Mouse (Mus musculus) gastrocnemius, postnatal 10 days (tissue): ENCODE data around the gene Larp1b. TPM values are rescaled to one million over a fixed set of nuclear protein-coding genes. Genes with fewer than 3 reads are reported as not detected.

Experiments
- DNase-seq: peaks from one replicate; pipeline ENCODE4 v3.0.0; 2021; ENCODE audit warnings: mixed read lengths
- total RNA-seq, 2 experiments: library from RNA; stranded (reverse); gene quantifications; 2 replicates each; pipeline ENCODE4 v1.2.3; 2021

Larp1b gene
- total RNA-seq, 2 experiments from 2014 or later = 57.5 to 67.2 TPM

- DNase-seq = peak; percentile 98
These were observed 133.5 kb downstream of the Larp1b start, which contains the start of gene Pgrmc2 for GRCm38 (mm10) chr3:41082885-41083789. Gene Pgrmc2, minus strand, starts transcription at chr3:41083046.

GRCm38 (mm10) chr3:41083790-41084112 is 134.1 kb downstream of the Larp1b start:
- DNase-seq = no peak

GRCm38 (mm10) chr3:41084421-41084820 is 134.8 kb downstream of the Larp1b start:
- DNase-seq = no peak

- DNase-seq = no peak
These were observed 137.4 kb downstream of the Larp1b start for GRCm38 (mm10) chr3:41087071-41087470.

Other genes with a start within 250 kb of the Larp1b start
- gene Slc25a31, start 241.0 kb upstream of the Larp1b start, total RNA-seq = not detected
- 1 to 10 TPM; 7.3 to 9.0 TPM for gene Hspa4l, start 205.3 kb upstream of the Larp1b start, total RNA-seq
- gene Plk4, start 149.8 kb upstream of the Larp1b start, total RNA-seq = 10 to 100 TPM in 1 of 2 experiments, 1 to 10 TPM in 1; 4.3 to 15.4 TPM
- 10 to 100 TPM; 12.1 to 12.4 TPM for gene Mfsd8, start 102.9 kb upstream of the Larp1b start, total RNA-seq
- 10 to 100 TPM; 11.0 to 11.6 TPM for gene Abhd18, start 102.9 kb upstream of the Larp1b start, total RNA-seq
- gene 1700034I23Rik, start 47.3 kb upstream of the Larp1b start, total RNA-seq = under 1 TPM in 1 of 2 experiments, not detected in 1; 0.18 TPM
- 10 to 100 TPM; 31.2 to 36.9 TPM for gene Pgrmc2, start 133.2 kb downstream of the Larp1b start, total RNA-seq